Mouse (Mus musculus): ENCODE measurements around the gene Prg4. TPM values are rescaled to one million over a fixed set of nuclear protein-coding genes. Genes with fewer than 3 reads are reported as not detected.

Prg4 gene
- 0.27 and 0.60 TPM in 2 replicates for polyA plus RNA-seq (2016; fragmentation: Nextera tagmentation; extraction: Ambion mirVana)

GRCm38 (mm10) chr1:150466132-150466531 lies at the start of gene Prg4:
TSS of gene Prg4 (minus strand) at chr1:150466165.
- 92% methylated on average over 3 of the region's 3 CpGs for WGBS

GRCm38 (mm10) chr1:150513041-150513440 lies 47.1 kb upstream of the Prg4 start:
- Histone ChIP-seq H3K9me3 (no peaks in the 10 kb centered on the region), H3K4me1 (no peaks in the 10 kb centered on the region), H3K36me3 (no peaks in the 10 kb centered on the region), H3K4me3 (no peak overlapping the region), H3K4me2 (replicated peaks) (no peak overlapping the region), H3K27ac (no peak overlapping the region), H3K27me3 (replicated peaks) (no peaks in the 10 kb centered on the region), H3K9ac (no peak overlapping the region)
- WGBS: 85% methylated on average over 2 of the region's 2 CpGs
- ATAC-seq (ENCODE audit: low FRiP score, low read depth): no peak

More at GRCm38 (mm10) chr1:150466132-150466531, at the start of gene Prg4:
- Histone ChIP-seq H3K36me3 (no peaks in the 10 kb centered on the region), H3K4me1 (no peaks in the 10 kb centered on the region), H3K9me3 (no peaks in the 10 kb centered on the region), H3K4me3 (no peak within 1 kb of the TSS), H3K27ac (no peak within 1 kb of the TSS), H3K27me3 (replicated peaks) (no peaks in the 10 kb centered on the region), H3K4me2 (replicated peaks) (no peak within 1 kb of the TSS), H3K9ac (no peak within 1 kb of the TSS)
- no peak for ATAC-seq (ENCODE audit: low FRiP score, low read depth)

GRCm38 (mm10) chr1:150505794-150506193 lies 39.8 kb upstream of the Prg4 start:
- WGBS: 61% methylated on average over 2 of the region's 2 CpGs
- Histone ChIP-seq H3K36me3 (no peaks in the 10 kb centered on the region), H3K9me3 (no peaks in the 10 kb centered on the region)

GRCm38 (mm10) chr1:150503321-150503720 lies 37.4 kb upstream of the Prg4 start:
- ATAC-seq (ENCODE audit: low FRiP score, low read depth): no peak
- no peak overlapping the region for H3K9ac ChIP-seq
- 0 out of 2 replicates have a peak, but pooled peaks cover 4% of the 10 kb centered on the region for H3K9me3 ChIP-seq
- no peak overlapping the region for H3K27ac ChIP-seq
- no peak overlapping the region for H3K4me3 ChIP-seq
- H3K4me1 ChIP-seq: no peaks in the 10 kb centered on the region
- no peaks in the 10 kb centered on the region for H3K27me3 ChIP-seq (replicated peaks)
- 88% methylated on average over 4 of the region's 4 CpGs for WGBS
- no peaks in the 10 kb centered on the region for H3K36me3 ChIP-seq
- no peak overlapping the region for H3K4me2 ChIP-seq (replicated peaks)

More at GRCm38 (mm10) chr1:150505794-150506193, 39.8 kb upstream of the Prg4 start:
- Histone ChIP-seq H3K4me2 (replicated peaks) (no peak overlapping the region), H3K4me1 (no peaks in the 10 kb centered on the region), H3K9ac (no peak overlapping the region), H3K27me3 (replicated peaks) (no peaks in the 10 kb centered on the region), H3K4me3 (no peak overlapping the region), H3K27ac (no peak overlapping the region)
- no peak for ATAC-seq (ENCODE audit: low FRiP score, low read depth)

- Histone ChIP-seq H3K4me1 (no peaks in the 10 kb centered on the region), H3K9ac (no peak overlapping the region), H3K36me3 (no peaks in the 10 kb centered on the region), H3K4me3 (no peak overlapping the region), H3K4me2 (replicated peaks) (no peak overlapping the region), H3K27me3 (replicated peaks) (no peaks in the 10 kb centered on the region), H3K27ac (no peak overlapping the region), H3K9me3 (0 out of 2 replicates have a peak, but pooled peaks cover 6% of the 10 kb centered on the region)
- 88% methylated on average over 2 of the region's 2 CpGs for WGBS
- no peak for ATAC-seq (ENCODE audit: low FRiP score, low read depth)
Measured at GRCm38 (mm10) chr1:150498177-150498576, 32.2 kb upstream of the Prg4 start.

GRCm38 (mm10) chr1:150497690-150498089 lies 31.7 kb upstream of the Prg4 start:
- H3K4me1 ChIP-seq: no peaks in the 10 kb centered on the region
- H3K36me3 ChIP-seq: no peaks in the 10 kb centered on the region
- ATAC-seq (ENCODE audit: low FRiP score, low read depth): no peak
- H3K27me3 ChIP-seq (replicated peaks): no peaks in the 10 kb centered on the region
- H3K27ac ChIP-seq: no peak overlapping the region
- H3K9ac ChIP-seq: no peak overlapping the region
- no peak overlapping the region for H3K4me2 ChIP-seq (replicated peaks)
- H3K4me3 ChIP-seq: no peak overlapping the region
- 75% methylated on average over 2 of the region's 2 CpGs for WGBS
- 0 out of 2 replicates have a peak, but pooled peaks cover 6% of the 10 kb centered on the region for H3K9me3 ChIP-seq

- H3K36me3 ChIP-seq: no peaks in the 10 kb centered on the region
- ATAC-seq (ENCODE audit: low FRiP score, low read depth): no peak
- no peak overlapping the region for H3K4me3 ChIP-seq
- WGBS: 83% methylated on average over 6 of the region's 6 CpGs
- H3K4me1 ChIP-seq: no peaks in the 10 kb centered on the region
- no peaks in the 10 kb centered on the region for H3K27me3 ChIP-seq (replicated peaks)
- H3K4me2 ChIP-seq (replicated peaks): no peak overlapping the region
- H3K9ac ChIP-seq: no peak overlapping the region
- H3K27ac ChIP-seq: no peak overlapping the region
- 0 out of 2 replicates have a peak, but pooled peaks cover 6% of the 10 kb centered on the region for H3K9me3 ChIP-seq
Measured at GRCm38 (mm10) chr1:150496626-150497302, 30.8 kb upstream of the Prg4 start.

- Histone ChIP-seq H3K36me3 (no peaks in the 10 kb centered on the region), H3K4me3 (no peak overlapping the region), H3K9ac (no peak overlapping the region), H3K4me2 (replicated peaks) (no peak overlapping the region), H3K27me3 (replicated peaks) (no peaks in the 10 kb centered on the region), H3K9me3 (no peaks in the 10 kb centered on the region), H3K27ac (no peak overlapping the region), H3K4me1 (no peaks in the 10 kb centered on the region)
- ATAC-seq (ENCODE audit: low FRiP score, low read depth): no peak
- WGBS: 97% methylated on average over 2 of the region's 2 CpGs
Measured at GRCm38 (mm10) chr1:150489148-150489547, 23.2 kb upstream of the Prg4 start.

- Histone ChIP-seq H3K4me3 (no peak overlapping the region), H3K27me3 (replicated peaks) (no peaks in the 10 kb centered on the region), H3K9me3 (no peaks in the 10 kb centered on the region), H3K36me3 (no peaks in the 10 kb centered on the region), H3K4me2 (replicated peaks) (no peak overlapping the region), H3K27ac (no peak overlapping the region), H3K9ac (no peak overlapping the region), H3K4me1 (no peaks in the 10 kb centered on the region)
- WGBS: 69% methylated on average over 5 of the region's 5 CpGs
- ATAC-seq (ENCODE audit: low FRiP score, low read depth): no peak
Measured at GRCm38 (mm10) chr1:150480674-150481073, 14.7 kb upstream of the Prg4 start.

GRCm38 (mm10) chr1:150472525-150472924 lies 6.6 kb upstream of the Prg4 start:
- no peak overlapping the region for H3K4me2 ChIP-seq (replicated peaks)
- no peak overlapping the region for H3K4me3 ChIP-seq
- no peak for ATAC-seq (ENCODE audit: low FRiP score, low read depth)
- H3K27me3 ChIP-seq (replicated peaks): no peaks in the 10 kb centered on the region
- H3K27ac ChIP-seq: no peak overlapping the region
- H3K9ac ChIP-seq: no peak overlapping the region
- no peaks in the 10 kb centered on the region for H3K4me1 ChIP-seq
- WGBS: 85% methylated on average over 7 of the region's 7 CpGs
- H3K36me3 ChIP-seq: no peaks in the 10 kb centered on the region
- no peaks in the 10 kb centered on the region for H3K9me3 ChIP-seq

GRCm38 (mm10) chr1:150469992-150470391 lies 4.0 kb upstream of the Prg4 start:
- no peak overlapping the region for H3K9ac ChIP-seq

GRCm38 (mm10) chr1:150465364-150465763 lies 601 bp downstream of the Prg4 start:
- Histone ChIP-seq H3K9me3 (no peaks in the 10 kb centered on the region), H3K9ac (no peak overlapping the region), H3K4me3 (no peak overlapping the region), H3K27me3 (replicated peaks) (no peaks in the 10 kb centered on the region), H3K36me3 (no peaks in the 10 kb centered on the region), H3K27ac (no peak overlapping the region), H3K4me2 (replicated peaks) (no peak overlapping the region), H3K4me1 (no peaks in the 10 kb centered on the region)
- WGBS: 91% methylated on average over 10 of the region's 10 CpGs
- ATAC-seq (ENCODE audit: low FRiP score, low read depth): no peak

More at GRCm38 (mm10) chr1:150469992-150470391, 4.0 kb upstream of the Prg4 start:
- no peak overlapping the region for H3K4me2 ChIP-seq (replicated peaks)
- no peaks in the 10 kb centered on the region for H3K9me3 ChIP-seq
- H3K27me3 ChIP-seq (replicated peaks): no peaks in the 10 kb centered on the region
- no peak overlapping the region for H3K4me3 ChIP-seq
- no peak overlapping the region for H3K27ac ChIP-seq
- H3K36me3 ChIP-seq: no peaks in the 10 kb centered on the region
- ATAC-seq (ENCODE audit: low FRiP score, low read depth): no peak
- WGBS: 91% methylated on average over 3 of the region's 3 CpGs
- H3K4me1 ChIP-seq: no peaks in the 10 kb centered on the region

GRCm38 (mm10) chr1:150463691-150464090 lies 2.3 kb downstream of the Prg4 start:
- no peak overlapping the region for H3K27ac ChIP-seq
- no peak overlapping the region for H3K4me2 ChIP-seq (replicated peaks)
- H3K27me3 ChIP-seq (replicated peaks): no peaks in the 10 kb centered on the region
- H3K9me3 ChIP-seq: no peaks in the 10 kb centered on the region
- no peak overlapping the region for H3K4me3 ChIP-seq
- H3K4me1 ChIP-seq: no peaks in the 10 kb centered on the region
- H3K36me3 ChIP-seq: no peaks in the 10 kb centered on the region
- 90% methylated on average over 4 of the region's 4 CpGs for WGBS
- no peak overlapping the region for H3K9ac ChIP-seq
- no peak for ATAC-seq (ENCODE audit: low FRiP score, low read depth)
